Mouse (Mus musculus) cortical plate, adult 2 months (tissue): ENCODE data around the gene Abca7. TPM values are rescaled to one million over a fixed set of nuclear protein-coding genes. Genes with fewer than 3 reads are reported as not detected.

ENCODE experiments used
- H3K27ac ChIP-seq: fragments of 200-500 bp; 2 replicates; pipeline ENCODE4 v1.5.1; 2012; ENCODE audit warnings: low read length, control low read depth, inconsistent platforms; ENCODE audit not compliant: insufficient read depth
- H3K4me1 ChIP-seq: fragments of 200-500 bp; 2 replicates; pipeline ENCODE4 v1.6.1; 2011; ENCODE audit warnings: low read length; ENCODE audit not compliant: control insufficient read depth, insufficient read depth
- H3K4me3 ChIP-seq: fragments of 200-500 bp; 2 replicates; pipeline ENCODE4 v1.5.1; 2011; ENCODE audit warnings: mild to moderate bottlenecking, low read length, control low read depth; ENCODE audit not compliant: insufficient read depth
- CTCF ChIP-seq: fragments of 200-500 bp; IDR thresholded peaks from 2 replicates; pipeline ENCODE4 v1.5.1; 2011; ENCODE audit warnings: mild to moderate bottlenecking, control low read depth, low read length; ENCODE audit not compliant: insufficient read depth; ENCODE audit errors: extremely low read depth
- POLR2A ChIP-seq: fragments of 200-500 bp; IDR thresholded peaks from 2 replicates; pipeline ENCODE4 v1.6.1; 2011; ENCODE audit warnings: mild to moderate bottlenecking, low read length, control low read depth; ENCODE audit not compliant: insufficient read depth; ENCODE audit errors: extremely low read depth
- polyA plus RNA-seq: library from polyadenylated mRNA; depleted of rRNA; stranded (reverse); fragments of >200 nt; gene quantifications from 2 replicates; pipeline ENCODE4 v1.2.3, GENCODE M21; 2012

Abca7 gene
- polyA plus RNA-seq, 1 experiment, result 10.9 TPM

DNA sequence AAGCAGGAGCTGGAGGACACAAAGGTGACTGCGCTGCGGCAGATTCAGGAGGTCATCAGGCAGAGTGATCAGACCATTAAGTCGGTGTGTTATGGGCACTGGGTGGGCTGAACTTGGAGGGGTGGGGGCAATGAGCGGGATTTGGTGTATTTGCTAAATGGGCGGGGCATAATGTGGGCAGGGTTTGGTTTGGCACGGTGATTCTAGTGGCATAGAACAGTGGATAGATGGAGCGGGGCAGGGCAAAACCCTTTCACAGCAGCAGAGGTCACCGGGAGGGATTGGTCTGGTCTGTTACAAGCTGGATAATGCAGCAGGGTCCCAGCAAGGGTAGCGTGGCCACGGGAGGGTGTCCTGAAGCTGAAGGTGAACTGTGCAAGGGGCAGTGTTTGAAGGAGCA is 29.2 kb downstream of the Abca7 start:
- Histone ChIP-seq H3K4me3 (no peak overlapping the region), H3K4me1 (no peaks in the 10 kb centered on the region), H3K27ac (no peak overlapping the region)
- no peak for TF ChIP-seq CTCF
- no peak for TF ChIP-seq POLR2A

DNA sequence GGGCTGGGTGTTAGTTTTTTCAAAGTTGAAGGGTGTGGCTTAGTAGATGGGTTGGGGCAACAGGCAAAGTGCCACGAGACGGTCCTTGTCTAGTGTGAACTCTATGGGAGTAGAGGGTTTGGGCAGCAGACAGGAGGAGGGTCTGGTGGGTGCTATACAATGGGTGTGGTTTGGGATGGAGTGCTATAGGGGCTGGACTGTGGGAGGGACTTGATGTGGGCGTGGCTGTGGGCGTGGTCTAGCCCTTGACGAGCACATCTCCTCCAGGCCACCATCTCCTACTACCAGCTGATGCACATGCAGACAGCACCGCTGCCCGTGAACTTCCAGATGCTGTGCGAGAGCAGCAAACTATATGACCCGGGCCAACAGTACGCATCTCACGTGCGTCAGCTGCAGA is 29.6 kb downstream of the Abca7 start:
- no peaks in the 10 kb centered on the region for H3K4me1 ChIP-seq
- no peak overlapping the region for H3K27ac ChIP-seq
- no peak for TF ChIP-seq POLR2A
- no peak for TF ChIP-seq CTCF
- H3K4me3 ChIP-seq, result no peak overlapping the region

GRCm38 (mm10) chr10:80027681-80028520 is 31.6 kb downstream of the Abca7 start:
- H3K4me1 ChIP-seq, result no peaks in the 10 kb centered on the region
- no peak for TF ChIP-seq POLR2A
- TF ChIP-seq CTCF, result no peak
- no peak overlapping the region for H3K4me3 ChIP-seq
- H3K27ac ChIP-seq, result no peak overlapping the region

GRCm38 (mm10) chr10:80028521-80028846 is 32.2 kb downstream of the Abca7 start:
- Histone ChIP-seq H3K27ac (no peak overlapping the region), H3K4me1 (no peaks in the 10 kb centered on the region), H3K4me3 (no peak overlapping the region)
- TF ChIP-seq CTCF (no peak), POLR2A (no peak)

GRCm38 (mm10) chr10:80030191-80030590 is 33.9 kb downstream of the Abca7 start:
- Histone ChIP-seq H3K4me1 (no peaks in the 10 kb centered on the region; the same call in 1 of the 2 replicates), H3K27ac (no peak overlapping the region), H3K4me3 (no peak overlapping the region)
- TF ChIP-seq CTCF (no peak), POLR2A (no peak)

DNA sequence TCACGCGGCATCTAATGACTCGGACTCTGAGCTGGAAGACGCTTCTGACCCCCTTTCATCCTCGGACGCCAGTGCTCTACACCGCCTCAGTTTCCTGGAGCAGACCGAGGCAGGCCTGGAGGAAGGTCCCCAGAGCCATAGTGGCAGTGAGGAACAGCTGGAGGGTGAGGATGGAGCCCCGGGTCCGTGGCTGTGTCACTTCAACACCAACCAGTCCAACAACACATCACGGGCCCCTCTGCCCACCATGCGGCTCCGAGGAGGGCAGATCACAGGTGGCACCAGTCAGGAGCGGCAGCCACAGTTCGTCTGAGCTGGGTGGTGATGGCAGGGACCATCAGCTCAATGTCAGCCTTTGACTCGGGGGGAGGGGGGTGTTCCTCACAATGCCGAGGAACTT is 34.4 kb downstream of the Abca7 start:
- no peak overlapping the region for H3K27ac ChIP-seq
- H3K4me3 ChIP-seq, result no peak overlapping the region
- H3K4me1 ChIP-seq, result no peaks in the 10 kb centered on the region; the same call in 1 of the 2 replicates
- no peak for TF ChIP-seq CTCF
- no peak for TF ChIP-seq POLR2A

- Histone ChIP-seq H3K4me1 (no peaks in the 10 kb centered on the region; the same call in 1 of the 2 replicates), H3K4me3 (no peak overlapping the region), H3K27ac (no peak overlapping the region)
- TF ChIP-seq CTCF (no peak), POLR2A (no peak)
Measured at GRCm38 (mm10) chr10:80032799-80033480, 36.6 kb downstream of the Abca7 start.

DNA sequence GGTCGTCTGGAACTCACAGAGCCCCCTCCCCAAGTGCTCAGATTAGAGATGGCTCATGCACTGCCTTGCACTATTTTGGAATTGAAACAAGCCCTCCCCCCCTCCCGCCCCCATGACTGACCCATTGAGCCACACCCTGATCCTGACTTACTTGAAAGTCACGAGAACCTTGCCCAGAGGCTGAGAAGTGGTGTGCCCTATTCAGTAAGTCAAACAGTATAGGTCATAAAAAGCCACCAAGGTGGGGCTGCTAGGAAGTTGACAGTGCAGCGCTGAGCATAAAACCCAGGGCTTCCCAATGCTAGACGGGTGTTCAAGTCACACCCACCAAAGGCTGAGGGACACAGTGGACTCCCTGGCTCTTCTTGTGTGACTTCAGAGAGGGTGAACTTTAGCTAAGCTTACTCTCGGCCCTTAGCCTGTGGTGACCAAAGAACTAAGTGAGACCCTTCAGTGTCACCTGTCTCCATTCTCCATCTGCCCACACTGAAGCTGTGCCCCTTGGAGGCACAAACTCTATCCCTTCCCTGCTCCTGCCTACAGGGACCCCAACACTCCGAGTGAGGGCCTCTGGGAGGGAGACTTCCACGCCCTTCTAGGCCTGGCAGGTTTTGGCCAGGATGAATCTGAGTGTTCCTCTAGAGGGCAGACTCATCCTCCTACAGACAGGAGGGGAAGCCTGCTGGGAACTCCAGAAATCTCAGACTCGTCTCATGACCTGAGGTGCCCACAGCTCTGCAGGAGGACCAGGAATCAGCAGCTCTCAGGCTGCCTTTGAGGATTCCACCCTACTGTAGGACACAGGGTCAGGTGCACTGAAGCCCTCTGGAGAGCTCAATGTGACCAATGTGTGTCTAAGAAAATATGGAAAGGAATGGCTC is 37.5 kb downstream of the Abca7 start:
- Histone ChIP-seq H3K4me1 (peaks cover 2% of the 10 kb centered on the region; the same call in 1 of the 2 replicates), H3K27ac (no peak overlapping the region), H3K4me3 (no peak overlapping the region)
- peak; percentile 50 for TF ChIP-seq CTCF
- TF ChIP-seq POLR2A, result no peak

DNA sequence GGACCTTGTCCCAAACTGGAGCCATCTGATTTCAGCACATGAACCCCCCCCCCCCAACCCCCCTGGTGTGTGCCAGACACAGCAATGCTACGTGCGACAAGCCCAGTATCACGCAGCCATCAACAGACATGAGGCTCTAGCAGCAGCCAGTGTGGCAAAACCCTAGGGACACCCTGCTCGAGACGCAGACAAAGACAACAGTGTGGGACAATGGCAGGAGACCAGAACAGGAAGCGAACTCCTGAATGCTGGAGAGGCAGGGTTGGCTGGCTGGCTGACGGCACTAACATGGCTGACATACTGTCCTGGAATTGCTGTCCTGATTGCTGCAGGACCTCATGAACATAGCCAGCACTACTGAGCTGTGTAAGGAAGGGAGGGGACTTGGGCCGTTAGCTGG is 38.9 kb downstream of the Abca7 start:
- Histone ChIP-seq H3K4me3 (no peak overlapping the region), H3K4me1 (peaks cover 2% of the 10 kb centered on the region; the same call in 1 of the 2 replicates), H3K27ac (no peak overlapping the region)
- TF ChIP-seq POLR2A (no peak), CTCF (no peak)
